Mouse (Mus musculus) hindbrain, postnatal 0 days (tissue): ENCODE measurements at regions not wholly inside any gene's neighbourhood (a gene's known extent, or its start where the extent isn't known, plus 50 kb on each side); places are given as distances from the start of the nearest gene placed in this dataset.
"Not testable (repeated sequence)": the region's sequence is repeated elsewhere in the genome, so short reads cannot be mapped to it uniquely, and the experiment has no call there.

Experiments used
- ATAC-seq: fragments of 200-750 bp; cut with Nextera tagmentation; 2 replicates; pipeline ENCODE4 v1.8.0; 2017; ENCODE audit warnings: mild to moderate bottlenecking, moderate TSS enrichment, moderate library complexity
- DNase-seq: peaks from one replicate; pipeline ENCODE4 v3.0.0-alpha.2; 2015; ENCODE audit warnings: low spot score
- H3K27ac ChIP-seq: fragments of 300-500 bp; sonication (generic); 2 replicates; pipeline ENCODE4 v1.5.1; 2014; ENCODE audit warnings: mild to moderate bottlenecking
- H3K27me3 ChIP-seq: fragments of 300-500 bp; sonication (generic); 2 replicates; pipeline ENCODE4 v1.6.1; 2014; ENCODE audit warnings: low read length, mixed read lengths; ENCODE audit not compliant: insufficient read depth
- H3K36me3 ChIP-seq: fragments of 300-500 bp; sonication (generic); 2 replicates; pipeline ENCODE4 v1.6.1; 2014; ENCODE audit warnings: low read length, mixed read lengths; ENCODE audit not compliant: insufficient read depth
- H3K4me1 ChIP-seq: fragments of 300-500 bp; sonication (generic); 2 replicates; pipeline ENCODE4 v1.6.1; 2014; ENCODE audit warnings: antibody characterized with exemption, low read length, mixed read lengths; ENCODE audit not compliant: insufficient read depth
- H3K4me2 ChIP-seq: fragments of 300-500 bp; sonication (generic); 2 replicates; pipeline ENCODE4 v1.6.1; 2014; ENCODE audit warnings: low read depth, mild to moderate bottlenecking, low read length, moderate library complexity, mixed read lengths
- H3K4me3 ChIP-seq: fragments of 300-500 bp; sonication (generic); 2 replicates; pipeline ENCODE4 v1.5.1; 2014; ENCODE audit warnings: low read length
- H3K9ac ChIP-seq: fragments of 300-500 bp; sonication (generic); replicated peaks from 2 replicates; pipeline ENCODE4 v1.6.1; 2014; ENCODE audit warnings: mild to moderate bottlenecking, low read length, moderate library complexity, mixed read lengths
- H3K9me3 ChIP-seq: fragments of 300-500 bp; sonication (generic); 2 replicates; pipeline ENCODE4 v1.6.1; 2016; ENCODE audit warnings: low read length, mixed read lengths
- CTCF ChIP-seq: IDR thresholded peaks from 2 replicates; pipeline ENCODE4 v1.5.1; 2016; ENCODE audit warnings: antibody characterized with exemption, control low read depth, low read depth
- WGBS: fragments of 180-500 bp; shearing (Covaris S2); extraction: QIAGEN DNeasy Blood & Tissue Kit; methylation state at CpG from one replicate; pipeline ENCODE4 v1.1.7; 2014; 5-methylcytosine and 5-hydroxymethylcytosine counted together

DNA sequence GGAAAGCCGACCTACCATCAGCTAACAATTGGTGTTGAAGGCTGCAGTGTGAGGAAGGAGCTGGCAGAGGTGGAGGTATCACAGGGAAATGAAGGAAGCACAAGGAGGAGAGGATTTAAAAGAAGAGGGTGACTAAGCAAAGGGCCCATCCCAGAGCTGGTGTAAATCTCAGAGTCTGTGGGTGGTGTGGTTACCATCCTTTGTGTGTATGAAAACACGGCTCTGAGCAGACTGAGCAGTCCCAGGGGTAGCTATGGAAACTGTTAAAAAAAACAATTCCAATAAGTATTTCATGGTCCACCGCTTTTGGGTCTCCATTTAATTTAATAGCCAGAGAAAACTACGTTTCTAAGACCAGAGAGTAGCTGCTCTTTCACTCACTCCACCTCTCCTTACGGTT, 123.3 kb downstream of the Gm11077 start:
- ATAC-seq = 0 out of 2 replicates have a peak, but pooled peaks have one; percentile 56
- H3K9me3 ChIP-seq = no peaks in the 10 kb centered on the region
- DNase-seq = no peak
- no peak overlapping the region for H3K9ac ChIP-seq
- no peaks in the 10 kb centered on the region for H3K27me3 ChIP-seq
- H3K36me3 ChIP-seq = no peaks in the 10 kb centered on the region
- H3K4me1 ChIP-seq = 0 out of 2 replicates have a peak, but pooled peaks cover 7% of the 10 kb centered on the region
- H3K4me3 ChIP-seq = no peak overlapping the region
- no peak overlapping the region for H3K4me2 ChIP-seq
- H3K27ac ChIP-seq = no peak overlapping the region
- no peak for TF ChIP-seq CTCF
- 48% methylated on average over 5 of the region's 5 CpGs for WGBS

DNA sequence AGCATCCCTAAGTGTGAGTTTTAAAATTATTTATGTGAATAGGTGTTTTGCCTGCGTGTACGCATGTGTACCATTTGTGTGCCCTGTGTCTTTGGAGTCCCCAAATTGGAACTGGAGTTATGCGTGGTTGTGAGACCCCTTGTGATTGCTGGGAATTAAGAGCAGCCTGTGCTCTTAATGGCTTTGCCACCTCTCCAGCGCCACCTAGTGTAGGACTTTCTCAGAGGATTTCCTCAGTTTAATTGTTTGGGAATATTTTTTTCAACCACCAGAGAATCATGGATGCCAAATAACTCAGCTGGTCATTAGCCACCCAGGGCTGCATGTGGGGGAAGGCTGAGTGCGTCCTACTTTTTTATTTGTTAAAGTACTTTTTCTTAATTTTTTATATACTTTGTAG, 124.4 kb downstream of the Gm11077 start:
- H3K4me2 ChIP-seq = no peak overlapping the region
- H3K9ac ChIP-seq = no peak overlapping the region
- H3K9me3 ChIP-seq = no peaks in the 10 kb centered on the region
- no peaks in the 10 kb centered on the region for H3K36me3 ChIP-seq
- WGBS = 47% methylated on average over 5 of the region's 5 CpGs
- H3K4me1 ChIP-seq = 0 out of 2 replicates have a peak, but pooled peaks cover 8% of the 10 kb centered on the region
- TF ChIP-seq CTCF = peak; percentile 78
- peak; percentile 88 for DNase-seq
- H3K27me3 ChIP-seq = no peaks in the 10 kb centered on the region
- 0 out of 2 replicates have a peak, but pooled peaks have one; percentile 6 for ATAC-seq
- H3K4me3 ChIP-seq = no peak overlapping the region
- no peak overlapping the region for H3K27ac ChIP-seq

DNA sequence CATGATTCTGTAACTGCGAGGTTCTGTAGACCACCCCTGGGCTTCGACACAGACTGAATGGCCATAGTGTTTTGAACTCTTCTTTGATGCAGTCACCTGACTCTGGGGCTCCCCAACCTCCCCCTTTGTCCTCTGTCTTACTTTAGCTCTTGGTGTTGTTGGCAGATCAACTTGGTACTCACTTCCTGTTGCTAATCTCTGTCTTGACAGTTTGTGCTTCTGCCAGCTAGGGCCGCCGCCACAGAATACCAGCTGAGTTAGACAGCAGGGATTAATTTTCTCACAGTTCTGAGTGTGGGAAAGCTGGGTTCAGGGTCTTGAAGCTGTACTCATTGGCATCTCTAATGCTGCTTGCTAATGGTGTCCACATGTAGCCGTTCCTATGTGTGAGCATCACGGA, 125.6 kb downstream of the Gm11077 start:
- H3K4me3 ChIP-seq = no peak overlapping the region
- TF ChIP-seq CTCF = no peak
- H3K4me2 ChIP-seq = no peak overlapping the region
- 0 out of 2 replicates have a peak, but pooled peaks cover 8% of the 10 kb centered on the region for H3K4me1 ChIP-seq
- no peak for DNase-seq
- no peaks in the 10 kb centered on the region for H3K9me3 ChIP-seq
- no peaks in the 10 kb centered on the region for H3K27me3 ChIP-seq
- H3K9ac ChIP-seq = no peak overlapping the region
- WGBS = 59% methylated on average over 6 of the region's 6 CpGs
- no peaks in the 10 kb centered on the region for H3K36me3 ChIP-seq
- no peak for ATAC-seq
- H3K27ac ChIP-seq = no peak overlapping the region

GRCm38 (mm10) chr6:140856468-140857117, 127.5 kb downstream of the Gm11077 start:
- Histone ChIP-seq H3K4me1 (0 out of 2 replicates have a peak, but pooled peaks cover 8% of the 10 kb centered on the region), H3K4me3 (peak overlapping the region; percentile 31), H3K27ac (peak overlapping the region; percentile 48; the same call in 1 of the 2 replicates), H3K27me3 (no peaks in the 10 kb centered on the region), H3K36me3 (no peaks in the 10 kb centered on the region), H3K9ac (peak overlapping the region; percentile 21; the same call in 1 of the 2 replicates), H3K9me3 (no peaks in the 10 kb centered on the region), H3K4me2 (peak overlapping the region; percentile 57)
- ATAC-seq = peak; percentile 36
- WGBS = 13% methylated on average over 14 of the region's 14 CpGs
- peak; percentile 38 for DNase-seq
- TF ChIP-seq CTCF = no peak

GRCm38 (mm10) chr6:140857118-140857746, 128.1 kb downstream of the Gm11077 start:
- Histone ChIP-seq H3K9me3 (no peaks in the 10 kb centered on the region), H3K9ac (peak overlapping the region; percentile 21; the same call in 1 of the 2 replicates)

DNA sequence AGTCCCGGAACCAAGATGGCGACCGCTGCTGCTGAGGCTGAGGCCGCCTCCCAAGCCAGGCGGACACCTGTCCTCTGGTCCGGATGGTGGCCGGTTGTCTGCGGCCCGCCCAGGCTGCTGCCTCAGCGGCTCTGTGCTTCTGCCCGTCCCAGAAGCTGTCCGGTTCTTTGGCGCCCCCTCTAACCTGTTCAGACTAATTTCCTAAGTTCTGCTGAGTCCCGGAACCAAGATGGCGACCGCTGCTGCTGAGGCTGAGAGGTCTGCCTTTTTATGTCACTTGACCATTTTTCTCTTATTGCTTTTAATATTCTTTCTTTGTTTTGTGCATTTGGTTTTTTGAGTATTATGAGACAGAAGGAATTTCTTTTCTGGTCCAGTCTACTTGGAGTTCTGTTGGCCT, 140.4 kb downstream of the Gm11077 start:
- not testable (repeated sequence) for H3K9me3 ChIP-seq, H3K36me3 ChIP-seq, DNase-seq, H3K4me2 ChIP-seq, H3K4me3 ChIP-seq, H3K27me3 ChIP-seq, ATAC-seq, H3K27ac ChIP-seq, H3K9ac ChIP-seq, H3K4me1 ChIP-seq
- WGBS = 95% methylated on average over 7 of the region's 16 CpGs

More at GRCm38 (mm10) chr6:140857118-140857746, 128.1 kb downstream of the Gm11077 start:
- TF ChIP-seq CTCF = no peak
- no peaks in the 10 kb centered on the region for H3K36me3 ChIP-seq
- ATAC-seq (peak; percentile 57), DNase-seq (peak; percentile 58)
- 0 out of 2 replicates have a peak, but pooled peaks cover 8% of the 10 kb centered on the region for H3K4me1 ChIP-seq
- WGBS = 19% methylated on average over 18 of the region's 18 CpGs
- peak overlapping the region; percentile 31 for H3K4me3 ChIP-seq
- peak overlapping the region; percentile 57 for H3K4me2 ChIP-seq
- no peaks in the 10 kb centered on the region for H3K27me3 ChIP-seq
- H3K27ac ChIP-seq = peak overlapping the region; percentile 48; the same call in 1 of the 2 replicates

DNA sequence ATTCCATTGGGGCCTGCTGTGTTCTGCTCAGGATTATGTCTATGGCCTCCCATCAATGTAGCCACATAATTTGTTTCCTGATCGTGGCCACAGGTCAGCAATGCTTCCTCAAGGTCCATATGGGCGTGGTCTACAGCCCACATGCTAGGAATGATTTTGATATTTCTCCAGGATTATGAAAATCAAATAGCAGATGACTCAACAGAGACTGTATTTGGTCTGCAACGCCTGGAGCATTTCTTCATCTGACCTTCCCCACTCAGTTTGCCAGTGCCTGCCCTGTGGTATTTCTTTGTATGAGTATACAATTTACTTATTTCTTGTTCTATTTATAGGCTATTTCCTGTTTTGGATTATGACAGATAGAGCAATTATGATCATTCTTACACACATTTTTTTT, 145.7 kb downstream of the Gm11077 start:
- Histone ChIP-seq H3K9me3 (no peaks in the 10 kb centered on the region), H3K27ac (no peak overlapping the region), H3K36me3 (no peaks in the 10 kb centered on the region), H3K9ac (no peak overlapping the region), H3K27me3 (no peaks in the 10 kb centered on the region), H3K4me2 (no peak overlapping the region), H3K4me3 (no peak overlapping the region), H3K4me1 (no peaks in the 10 kb centered on the region)
- DNase-seq = no peak
- no peak for TF ChIP-seq CTCF
- 78% methylated on average over 3 of the region's 3 CpGs for WGBS
- no peak for ATAC-seq
